Mouse (Mus musculus): ENCODE data around the gene Cbx2. TPM values are rescaled to one million over a fixed set of nuclear protein-coding genes. Genes with fewer than 3 reads are reported as not detected.

Cbx2 gene
- polyA plus RNA-seq, 1 experiment from 2014 or later: 17.8 TPM

Other genes starting within 250 kb of the Cbx2 start
- 0.98 and 1.0 TPM in 2 replicates for gene Rbfox3, start 111.4 kb upstream of the Cbx2 start, polyA plus RNA-seq (2015; fragmentation: Nextera tagmentation; extraction: Ambion mirVana)
- 0.57 and 1.7 TPM in 2 replicates for gene Enpp7, start 34.8 kb upstream of the Cbx2 start, polyA plus RNA-seq (2015; fragmentation: Nextera tagmentation; extraction: Ambion mirVana)
- gene Cbx8, start 18.0 kb downstream of the Cbx2 start, polyA plus RNA-seq (2015; fragmentation: Nextera tagmentation; extraction: Ambion mirVana): 8.1 and 8.5 TPM in 2 replicates
- gene Cbx4, start 63.3 kb downstream of the Cbx2 start, polyA plus RNA-seq (2015; fragmentation: Nextera tagmentation; extraction: Ambion mirVana): 9.3 and 10.0 TPM in 2 replicates
- gene Tbc1d16, start 205.5 kb downstream of the Cbx2 start, polyA plus RNA-seq (2015; fragmentation: Nextera tagmentation; extraction: Ambion mirVana): 11.0 and 12.7 TPM in 2 replicates
- 1.4 and 2.8 TPM in 2 replicates for gene Ccdc40, start 205.6 kb downstream of the Cbx2 start, polyA plus RNA-seq (2015; fragmentation: Nextera tagmentation; extraction: Ambion mirVana)
- 90.5 and 99.0 TPM in 2 replicates for gene Gaa, start 244.9 kb downstream of the Cbx2 start, polyA plus RNA-seq (2015; fragmentation: Nextera tagmentation; extraction: Ambion mirVana)